In genomic region chr12:85859511-85860189, GRCm38 (mm10) we compare ENCODE assay signal across 12 mouse cellular contexts. TPM values are rescaled to one million over a fixed set of nuclear protein-coding genes. Genes with fewer than 3 reads are reported as not detected.
DNase-seq lines count a peak whose midpoint lies in the region; ATAC-seq lines count a peak whose summit lies in the region.
"Had no signal": no experiment of that assay in that cellular context is flagged by ENCODE, and none has a peak within 500 bp of the region (broad histone marks: within the 10 kb centered on the region; RNA-seq: fewer than 3 reads in every experiment).

No protein-coding gene starts in this region.

- H3K27ac ChIP-seq in heart, embryonic 15.5 days: peak overlapping the region; percentile 3; the same call in 1 of the 2 replicates
- no peak overlapping the region for H3K27ac ChIP-seq in heart, embryonic 11.5 days (ENCODE audit: low read depth, low read length)
- H3K27ac ChIP-seq: intestine, embryonic 15.5 days; left cerebral cortex, adult 2 months; neural tube, embryonic 13.5 days had no signal

- intact Hi-C loops in heart, postnatal 10 days (cut with DNase I): no loop called here

- H3K4me2 ChIP-seq in heart, embryonic 15.5 days: no peak overlapping the region
- H3K4me2 ChIP-seq in heart, embryonic 11.5 days: no peak overlapping the region
- H3K4me2 ChIP-seq: intestine, embryonic 15.5 days; neural tube, embryonic 13.5 days had no signal

- H3K36me3 ChIP-seq in heart, embryonic 15.5 days: peaks cover 11% of the 10 kb centered on the region
- H3K36me3 ChIP-seq in heart, embryonic 11.5 days (ENCODE audit: control insufficient read depth, insufficient read depth, low read length): no peaks in the 10 kb centered on the region; the same call in 1 of the 2 replicates
- H3K36me3 ChIP-seq: intestine, embryonic 15.5 days had no signal

- H3K27me3 ChIP-seq in heart, embryonic 15.5 days: no peaks in the 10 kb centered on the region
- no peaks in the 10 kb centered on the region for H3K27me3 ChIP-seq in heart, embryonic 11.5 days (ENCODE audit: control insufficient read depth, insufficient read depth, low read length)
- H3K27me3 ChIP-seq: intestine, embryonic 15.5 days; megakaryocyte, embryonic 14.5 days; neural tube, embryonic 13.5 days had no signal

- no peaks in the 10 kb centered on the region; the same call in none of the 2 replicates for H3K4me1 ChIP-seq in heart, embryonic 15.5 days (replicated peaks)
- H3K4me1 ChIP-seq in heart, embryonic 11.5 days (ENCODE audit: control insufficient read depth, insufficient read depth, low read length): no peaks in the 10 kb centered on the region
- H3K4me1 ChIP-seq: intestine, embryonic 15.5 days had no signal

- no peak overlapping the region for H3K9ac ChIP-seq in heart, embryonic 15.5 days
- H3K9ac ChIP-seq in heart, embryonic 11.5 days (ENCODE audit: low read depth, low read length): no peak overlapping the region
- H3K9ac ChIP-seq: intestine, embryonic 15.5 days; neural tube, embryonic 13.5 days had no signal

- DNase-seq in adrenal gland, adult 2 months: peak; percentile 17
- no peak for DNase-seq in adrenal gland, adult 8-10 months
- peak; percentile 5 for DNase-seq in R1 (ENCODE audit: low read depth, low spot score)
- DNase-seq in heart, postnatal 10 days: peak; percentile 43 to 60
- no peak for DNase-seq in layer of hippocampus, postnatal 36 days

- no peaks in the 10 kb centered on the region for H3K9me3 ChIP-seq in heart, embryonic 15.5 days (replicated peaks)
- no peaks in the 10 kb centered on the region for H3K9me3 ChIP-seq in heart, embryonic 11.5 days (replicated peaks; ENCODE audit: control insufficient read depth, low read length)
- H3K9me3 ChIP-seq: intestine, embryonic 15.5 days; megakaryocyte, embryonic 14.5 days; neural tube, embryonic 13.5 days had no signal

- WGBS in heart, embryonic 15.5 days: 41% methylated on average over 3 of the region's 3 CpGs
- WGBS in heart, embryonic 11.5 days (ENCODE audit: insufficient replicate concordance): 52% methylated on average over 3 of the region's 3 CpGs

- ATAC-seq in heart, embryonic 15.5 days (replicated peaks; ENCODE audit: insufficient number of reproducible peaks, insufficient read depth, low FRiP score, low read depth): 0 out of 2 replicates have a peak, but pooled peaks have one; percentile 18
- ATAC-seq in heart, embryonic 11.5 days (replicated peaks; ENCODE audit: insufficient number of reproducible peaks, low FRiP score, low TSS enrichment): no peak
- ATAC-seq in megakaryocyte-erythroid progenitor cell, adult 5-6 weeks (replicated peaks; ENCODE audit: low FRiP score, low TSS enrichment, poor library complexity, severe bottlenecking): no peak
- ATAC-seq: intestine, embryonic 15.5 days had no signal

- no peak overlapping the region for H3K4me3 ChIP-seq in heart, embryonic 15.5 days
- no peak overlapping the region for H3K4me3 ChIP-seq in heart, embryonic 11.5 days (ENCODE audit: low read depth, low read length)
- H3K4me3 ChIP-seq: intestine, embryonic 15.5 days; left cerebral cortex, adult 2 months; megakaryocyte, embryonic 14.5 days; neural tube, embryonic 13.5 days had no signal

RNA-seq across cellular contexts. Expression of gene Ttll5, which starts 35.2 kb away (rescaled TPM):
- 10 to 100 TPM; 26.1 to 27.4 TPM for total RNA-seq in adrenal gland, adult 2 months (2021)
- 10.9 and 12.5 TPM in 2 replicates for polyA plus RNA-seq in adrenal gland, adult 2 months (2012; rRNA removed)
- total RNA-seq in adrenal gland, adult 8-10 months (2022): 10 to 100 TPM; 22.2 to 36.7 (median 27.8) TPM
- 11.2 and 16.6 TPM in 2 replicates for polyA plus RNA-seq in heart, embryonic 15.5 days (2015; fragmentation: Nextera tagmentation; extraction: Ambion mirVana)
- 12.6 and 16.2 TPM in 2 replicates for polyA plus RNA-seq in heart, embryonic 11.5 days (2014; fragmentation: Nextera tagmentation; extraction: Ambion mirVana)
- 10 to 100 TPM; 14.2 to 15.3 TPM for total RNA-seq in heart, postnatal 10 days (2021)
- total RNA-seq in layer of hippocampus, postnatal 36 days (2021): 10 to 100 TPM; 48.0 to 58.4 TPM
- total RNA-seq in megakaryocyte-erythroid progenitor cell, adult 5-6 weeks (2014; fragmentation: Nextera tagmentation): 31.2 and 32.1 TPM in 2 replicates
- 23.2 and 27.6 TPM in 2 replicates for total RNA-seq in megakaryocyte-erythroid progenitor cell, adult 5-6 weeks (2017)

RNA-seq across cellular contexts. Expression of gene Erg28, which starts 35.3 kb away (rescaled TPM):
- 10 to 100 TPM; 34.9 to 38.2 TPM for total RNA-seq in adrenal gland, adult 2 months (2021)
- polyA plus RNA-seq in adrenal gland, adult 2 months (2012; rRNA removed): 18.6 and 21.2 TPM in 2 replicates
- total RNA-seq in adrenal gland, adult 8-10 months (2022): 10 to 100 TPM; 34.9 to 54.8 (median 47.3) TPM
- polyA plus RNA-seq in heart, embryonic 15.5 days (2015; fragmentation: Nextera tagmentation; extraction: Ambion mirVana): 55.4 and 67.0 TPM in 2 replicates
- 90.0 and 94.5 TPM in 2 replicates for polyA plus RNA-seq in heart, embryonic 11.5 days (2014; fragmentation: Nextera tagmentation; extraction: Ambion mirVana)
- total RNA-seq in heart, postnatal 10 days (2021): 10 to 100 TPM; 11.1 to 11.9 TPM
- 10 to 100 TPM; 51.6 to 55.7 TPM for total RNA-seq in layer of hippocampus, postnatal 36 days (2021)
- total RNA-seq in megakaryocyte-erythroid progenitor cell, adult 5-6 weeks (2014; fragmentation: Nextera tagmentation): 61.2 and 68.7 TPM in 2 replicates
- total RNA-seq in megakaryocyte-erythroid progenitor cell, adult 5-6 weeks (2017): 75.0 and 82.7 TPM in 2 replicates

Comparison
In these comparisons a context has a peak if more than half of its experiments do, and no peak if none do; other contexts are left out.
1. DNase-seq: peak in adrenal gland, adult 2 months (single experiment), R1 (single experiment) and heart, postnatal 10 days (2 of 2); none in adrenal gland, adult 8-10 months (single experiment) and layer of hippocampus, postnatal 36 days (0 of 2).